Mouse (Mus musculus): ENCODE results near the gene Bckdhb. TPM values are rescaled to one million over a fixed set of nuclear protein-coding genes. Genes with fewer than 3 reads are reported as not detected.
A peak's percentile ranks its signal among the peaks of the same experiment; 100 is the strongest.

The Bckdhb gene
- total and polyA plus RNA-seq, 3 experiments, result 13.2 to 27.6 (median 24.2) TPM

DNA sequence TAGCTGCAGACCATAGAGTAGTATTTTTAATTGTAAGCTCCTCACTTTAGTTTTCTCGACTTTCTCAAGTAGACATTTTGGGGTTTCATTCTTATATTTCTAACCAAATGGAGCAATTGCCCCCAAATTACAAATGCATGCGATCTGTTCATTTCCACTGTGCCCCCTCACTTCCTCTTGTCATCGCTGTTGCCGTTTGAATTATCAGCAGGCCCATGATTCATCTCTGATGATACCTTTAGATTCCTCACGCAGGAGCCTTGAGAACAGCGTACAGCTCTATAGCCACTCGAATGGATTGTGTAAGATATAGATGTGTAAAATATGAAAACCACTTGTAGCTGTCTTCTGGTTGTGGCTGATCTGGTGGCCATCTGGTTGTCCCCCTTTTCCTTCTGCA is 183.6 kb downstream of the Bckdhb start:
- ATAC-seq (ENCODE audit: extremely low read depth, insufficient number of reproducible peaks, low FRiP score, poor library complexity, severe bottlenecking) (no peak), DNase-seq (ENCODE audit: low spot score) (no peak)
- Histone ChIP-seq H3K9me3 (replicated peaks) (no peaks in the 10 kb centered on the region), H3K36me3 (replicated peaks) (no peaks in the 10 kb centered on the region), H3K4me1 (ENCODE audit: insufficient read depth, low read depth, low read length) (peaks cover 68% of the 10 kb centered on the region), H3K27me3 (ENCODE audit: insufficient read depth, low read length) (no peaks in the 10 kb centered on the region), H3K4me3 (ENCODE audit: low read depth, low read length) (no peak overlapping the region)
- TF ChIP-seq GATA1 (IDR thresholded peaks at IDR 0.05; ENCODE audit: borderline replicate concordance, low read length), result no peak
- TF ChIP-seq GATA2 (IDR thresholded peaks at IDR 0.05; ENCODE audit: borderline replicate concordance, low read depth, low read length), result no peak
- TF ChIP-seq POLR2AphosphoS5 (IDR thresholded peaks at IDR 0.05; ENCODE audit: insufficient replicate concordance, low read depth, low read length), result no peak
- no peak for TF ChIP-seq CTCF (IDR thresholded peaks at IDR 0.05; ENCODE audit: low read depth, low read length)
- no peak for TF ChIP-seq TAL1 (conservative IDR thresholded peaks at IDR 0.05; ENCODE audit: low read depth, low read length)

DNA sequence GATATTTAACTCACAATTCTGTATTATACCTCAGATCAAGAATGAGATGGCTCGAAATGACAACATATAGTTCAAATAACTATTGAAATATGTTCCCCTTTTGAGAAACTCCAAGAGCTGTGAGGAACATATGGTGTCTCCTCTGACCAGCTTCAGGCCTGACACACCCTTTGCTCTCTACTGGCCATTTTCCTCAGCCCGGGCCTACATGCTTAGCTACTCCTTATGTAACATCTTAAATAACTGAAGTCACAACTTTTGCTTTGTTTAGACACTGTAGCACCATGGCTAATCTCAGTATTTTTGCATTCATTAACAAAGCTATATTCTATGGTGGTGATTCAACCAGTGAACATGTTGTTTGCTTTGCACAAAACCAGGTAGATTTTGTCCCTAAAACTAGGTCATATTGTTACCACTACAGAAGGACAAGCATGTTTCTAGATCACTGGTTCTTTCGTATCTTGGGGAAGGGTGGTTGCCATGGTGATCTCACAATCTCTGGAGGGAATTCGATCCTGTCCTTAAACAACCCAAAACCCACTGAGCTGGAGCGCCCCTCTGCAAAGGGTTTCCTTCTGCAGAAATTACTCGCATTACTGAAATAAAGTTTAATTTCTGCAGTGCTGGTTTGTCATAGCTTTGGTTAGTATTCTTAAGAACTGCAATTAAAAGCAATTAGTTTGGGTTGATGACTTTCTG is 185.0 kb downstream of the Bckdhb start:
- TF ChIP-seq GATA2 (IDR thresholded peaks at IDR 0.05; ENCODE audit: borderline replicate concordance, low read depth, low read length) (no peak), CTCF (IDR thresholded peaks at IDR 0.05; ENCODE audit: low read depth, low read length) (no peak), GATA1 (IDR thresholded peaks at IDR 0.05; ENCODE audit: borderline replicate concordance, low read length) (no peak), POLR2AphosphoS5 (IDR thresholded peaks at IDR 0.05; ENCODE audit: insufficient replicate concordance, low read depth, low read length) (no peak), TAL1 (conservative IDR thresholded peaks at IDR 0.05; ENCODE audit: low read depth, low read length) (no peak)

DNA sequence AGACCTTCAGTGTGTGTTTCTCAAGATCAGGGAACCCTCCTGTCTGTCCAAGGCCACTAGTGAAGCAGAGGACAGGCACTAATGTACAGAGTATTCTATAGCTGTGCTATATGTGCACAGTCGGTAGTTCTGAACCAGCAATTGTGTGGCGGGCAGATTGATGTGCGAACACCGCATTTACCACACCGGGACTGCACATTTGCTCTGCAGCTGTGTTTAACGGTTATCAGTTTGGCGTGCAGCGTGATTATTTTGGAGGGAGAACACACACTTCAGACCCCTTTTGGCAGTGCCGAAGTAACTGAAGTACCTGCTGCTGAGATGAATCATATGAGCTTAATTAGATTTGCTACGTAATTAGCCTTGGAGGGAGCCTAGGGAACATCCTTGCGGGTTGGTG is 185.7 kb downstream of the Bckdhb start:
- ATAC-seq (ENCODE audit: extremely low read depth, insufficient number of reproducible peaks, low FRiP score, poor library complexity, severe bottlenecking) (no peak), DNase-seq (ENCODE audit: low spot score) (no peak)

More for the DNA sequence above, 185.0 kb downstream of the Bckdhb start:
- Histone ChIP-seq H3K36me3 (replicated peaks) (no peaks in the 10 kb centered on the region), H3K27me3 (ENCODE audit: insufficient read depth, low read length) (no peaks in the 10 kb centered on the region), H3K4me3 (ENCODE audit: low read depth, low read length) (no peak overlapping the region), H3K4me1 (ENCODE audit: insufficient read depth, low read depth, low read length) (peaks cover 67% of the 10 kb centered on the region), H3K9me3 (replicated peaks) (no peaks in the 10 kb centered on the region)
- ATAC-seq (ENCODE audit: extremely low read depth, insufficient number of reproducible peaks, low FRiP score, poor library complexity, severe bottlenecking) (no peak), DNase-seq (ENCODE audit: low spot score) (no peak)

DNA sequence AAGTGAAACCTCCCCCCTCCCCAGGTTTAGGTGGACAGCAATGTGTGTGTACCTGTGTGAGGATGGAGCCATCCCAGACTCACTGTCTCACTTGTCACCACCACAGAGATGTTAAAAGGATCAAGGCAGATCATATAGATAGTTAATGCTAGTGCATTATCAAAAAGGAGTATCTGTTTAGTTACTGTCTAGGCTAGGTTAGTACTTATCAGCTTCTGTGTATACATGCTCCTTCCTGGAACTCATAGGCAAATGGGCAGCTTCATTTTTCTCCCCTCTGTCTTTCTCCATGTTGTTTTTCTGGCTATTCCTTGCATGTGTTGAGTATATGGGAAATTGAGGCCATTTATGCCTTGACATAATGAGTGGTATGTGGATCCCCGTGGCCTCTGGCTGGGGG is 187.4 kb downstream of the Bckdhb start:
- ATAC-seq (ENCODE audit: extremely low read depth, insufficient number of reproducible peaks, low FRiP score, poor library complexity, severe bottlenecking), result peak; percentile 18; the same call in 1 of the 2 replicates
- H3K36me3 ChIP-seq (replicated peaks), result no peaks in the 10 kb centered on the region
- peaks cover 58% of the 10 kb centered on the region for H3K4me1 ChIP-seq (ENCODE audit: insufficient read depth, low read depth, low read length)
- no peaks in the 10 kb centered on the region for H3K27me3 ChIP-seq (ENCODE audit: insufficient read depth, low read length)
- peak overlapping the region; percentile 37; the same call in 1 of the 2 replicates for H3K4me3 ChIP-seq (ENCODE audit: low read depth, low read length)
- no peaks in the 10 kb centered on the region for H3K9me3 ChIP-seq (replicated peaks)
- DNase-seq (ENCODE audit: low spot score), result peak; percentile 11
- no peak for TF ChIP-seq POLR2AphosphoS5 (IDR thresholded peaks at IDR 0.05; ENCODE audit: insufficient replicate concordance, low read depth, low read length)
- TF ChIP-seq CTCF (IDR thresholded peaks at IDR 0.05; ENCODE audit: low read depth, low read length), result no peak
- no peak for TF ChIP-seq GATA2 (IDR thresholded peaks at IDR 0.05; ENCODE audit: borderline replicate concordance, low read depth, low read length)
- TF ChIP-seq TAL1 (conservative IDR thresholded peaks at IDR 0.05; ENCODE audit: low read depth, low read length), result no peak
- TF ChIP-seq GATA1 (IDR thresholded peaks at IDR 0.05; ENCODE audit: borderline replicate concordance, low read length), result no peak

More for the DNA sequence above, 185.7 kb downstream of the Bckdhb start:
- no peaks in the 10 kb centered on the region for H3K9me3 ChIP-seq (replicated peaks)
- H3K36me3 ChIP-seq (replicated peaks), result no peaks in the 10 kb centered on the region
- H3K4me1 ChIP-seq (ENCODE audit: insufficient read depth, low read depth, low read length), result peaks cover 61% of the 10 kb centered on the region
- no peak overlapping the region for H3K4me3 ChIP-seq (ENCODE audit: low read depth, low read length)
- H3K27me3 ChIP-seq (ENCODE audit: insufficient read depth, low read length), result no peaks in the 10 kb centered on the region
- no peak for TF ChIP-seq GATA1 (IDR thresholded peaks at IDR 0.05; ENCODE audit: borderline replicate concordance, low read length)
- no peak for TF ChIP-seq POLR2AphosphoS5 (IDR thresholded peaks at IDR 0.05; ENCODE audit: insufficient replicate concordance, low read depth, low read length)
- TF ChIP-seq GATA2 (IDR thresholded peaks at IDR 0.05; ENCODE audit: borderline replicate concordance, low read depth, low read length), result no peak
- TF ChIP-seq CTCF (IDR thresholded peaks at IDR 0.05; ENCODE audit: low read depth, low read length), result no peak
- no peak for TF ChIP-seq TAL1 (conservative IDR thresholded peaks at IDR 0.05; ENCODE audit: low read depth, low read length)

DNA sequence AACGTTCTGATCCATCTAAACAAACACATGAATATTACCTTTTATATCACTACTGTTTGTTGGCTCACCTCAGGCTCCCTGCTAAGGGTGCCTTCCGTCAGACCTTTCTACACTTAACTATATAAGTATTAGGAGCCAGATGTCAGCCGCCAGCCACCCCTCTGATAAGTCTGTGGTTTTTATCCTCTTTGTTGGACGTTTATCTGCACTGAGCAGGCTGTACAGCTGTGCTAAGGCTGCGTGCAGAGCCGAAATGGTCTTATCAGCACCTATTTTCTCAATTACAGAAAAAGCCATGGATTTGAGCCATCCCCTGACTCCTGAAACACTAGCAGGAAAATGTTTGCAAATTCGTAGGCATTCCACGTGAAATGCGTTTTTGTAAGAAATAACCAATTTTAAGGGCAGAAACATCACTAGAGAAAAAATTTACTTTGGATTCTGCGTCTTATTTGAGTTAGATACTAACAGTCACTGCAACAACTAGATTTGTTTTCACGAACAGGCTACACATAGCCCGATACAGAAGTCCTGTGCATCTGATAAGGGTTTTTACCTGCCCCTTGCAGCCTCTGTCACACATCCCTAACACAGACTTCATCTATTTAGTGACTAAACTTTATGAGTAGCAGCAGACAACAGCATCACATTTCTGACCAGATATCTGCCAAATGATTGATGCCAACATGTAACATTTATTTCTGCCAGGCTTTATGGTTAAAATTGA is 188.1 kb downstream of the Bckdhb start:
- ATAC-seq (ENCODE audit: extremely low read depth, insufficient number of reproducible peaks, low FRiP score, poor library complexity, severe bottlenecking) (peak; percentile 97), DNase-seq (ENCODE audit: low spot score) (peak; percentile 30)
- no peaks in the 10 kb centered on the region for H3K9me3 ChIP-seq (replicated peaks)
- H3K4me3 ChIP-seq (ENCODE audit: low read depth, low read length), result peak overlapping the region; percentile 48; the same call in 1 of the 2 replicates
- no peaks in the 10 kb centered on the region for H3K36me3 ChIP-seq (replicated peaks)
- H3K4me1 ChIP-seq (ENCODE audit: insufficient read depth, low read depth, low read length), result peaks cover 55% of the 10 kb centered on the region
- no peaks in the 10 kb centered on the region for H3K27me3 ChIP-seq (ENCODE audit: insufficient read depth, low read length)
- TF ChIP-seq TAL1 (conservative IDR thresholded peaks at IDR 0.05; ENCODE audit: low read depth, low read length), result peak; percentile 98
- no peak for TF ChIP-seq POLR2AphosphoS5 (IDR thresholded peaks at IDR 0.05; ENCODE audit: insufficient replicate concordance, low read depth, low read length)

DNA sequence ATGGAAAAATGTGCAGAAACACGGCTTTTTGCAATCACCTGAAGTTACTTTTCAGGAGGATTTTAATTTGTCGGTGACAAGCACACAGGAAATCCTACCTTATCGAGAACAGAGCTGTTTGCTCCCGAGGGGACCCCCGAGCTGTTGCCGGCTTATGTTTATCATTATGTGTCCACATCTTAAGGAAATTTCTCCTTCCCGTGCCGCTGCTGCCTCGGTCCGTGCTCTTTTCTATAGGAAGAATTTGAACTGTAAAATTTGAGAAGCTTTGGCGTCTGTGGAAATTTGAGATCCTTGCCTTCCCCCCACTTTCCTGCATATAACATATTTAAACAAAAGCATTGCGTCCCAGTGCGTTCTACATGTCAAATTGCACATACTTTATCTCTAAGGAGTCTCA is 189.3 kb downstream of the Bckdhb start:
- Histone ChIP-seq H3K9me3 (replicated peaks) (no peaks in the 10 kb centered on the region), H3K27me3 (ENCODE audit: insufficient read depth, low read length) (no peaks in the 10 kb centered on the region), H3K4me3 (ENCODE audit: low read depth, low read length) (peak overlapping the region; percentile 61), H3K36me3 (replicated peaks) (no peaks in the 10 kb centered on the region), H3K4me1 (ENCODE audit: insufficient read depth, low read depth, low read length) (peaks cover 47% of the 10 kb centered on the region)
- no peak for DNase-seq (ENCODE audit: low spot score)
- no peak for ATAC-seq (ENCODE audit: extremely low read depth, insufficient number of reproducible peaks, low FRiP score, poor library complexity, severe bottlenecking)
- TF ChIP-seq GATA1 (IDR thresholded peaks at IDR 0.05; ENCODE audit: borderline replicate concordance, low read length), result no peak
- no peak for TF ChIP-seq CTCF (IDR thresholded peaks at IDR 0.05; ENCODE audit: low read depth, low read length)
- TF ChIP-seq GATA2 (IDR thresholded peaks at IDR 0.05; ENCODE audit: borderline replicate concordance, low read depth, low read length), result no peak
- TF ChIP-seq POLR2AphosphoS5 (IDR thresholded peaks at IDR 0.05; ENCODE audit: insufficient replicate concordance, low read depth, low read length), result no peak
- TF ChIP-seq TAL1 (conservative IDR thresholded peaks at IDR 0.05; ENCODE audit: low read depth, low read length), result no peak
